Mouse (Mus musculus) layer of hippocampus, adult 18-20 months (tissue): ENCODE measurements at regions not wholly inside any gene's neighbourhood (a gene's known extent, or its start where the extent isn't known, plus 50 kb on each side); places are given as distances from the start of the nearest gene placed in this dataset.

Source experiments
- DNase-seq, 2 experiments: peaks; one replicate each; pipeline ENCODE4 v3.0.0; 2022; ENCODE audit warnings: low spot score in 2 of 2

DNA sequence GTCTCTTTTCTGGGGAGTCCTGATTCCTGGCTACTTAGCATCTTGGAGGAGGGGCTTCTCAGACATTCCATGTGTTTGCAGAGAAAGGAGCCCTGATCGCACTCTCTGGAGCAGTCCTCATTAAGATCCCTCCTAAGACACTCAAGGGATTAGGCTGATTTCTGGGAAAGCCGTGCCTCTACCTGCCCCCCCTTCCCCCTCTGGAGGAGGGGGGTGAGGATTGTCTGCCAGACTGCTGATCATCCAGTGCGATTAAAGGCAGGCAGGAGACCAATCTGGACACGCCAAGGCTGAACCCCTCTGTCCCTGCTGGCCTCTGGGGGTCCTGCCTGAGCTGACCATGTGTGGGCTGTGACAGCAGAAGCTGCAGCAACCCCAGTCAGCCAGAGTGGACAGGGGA, 65.4 kb downstream of the Vegfa start:
- DNase-seq: no peak

DNA sequence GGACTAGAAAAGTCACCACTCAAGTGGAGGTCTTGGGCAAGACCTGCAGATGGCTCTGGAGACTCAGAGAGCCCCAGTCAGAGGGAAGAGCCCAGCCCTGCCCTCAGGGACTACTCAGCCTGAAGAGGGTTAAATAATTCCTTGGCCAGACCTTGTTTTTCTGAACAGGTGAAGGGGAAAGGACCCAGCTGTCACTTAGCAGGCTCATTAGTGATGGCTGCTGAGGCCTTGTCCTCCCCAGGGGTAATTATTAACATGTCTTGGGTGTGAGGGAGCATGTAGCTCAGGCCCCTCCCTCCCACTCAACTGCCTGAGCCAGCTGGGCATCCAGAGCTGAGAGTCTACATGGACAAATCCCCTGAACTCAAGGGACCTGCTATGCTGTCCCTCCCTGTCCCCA, 68.1 kb downstream of the Vegfa start:
- no peak for DNase-seq

DNA sequence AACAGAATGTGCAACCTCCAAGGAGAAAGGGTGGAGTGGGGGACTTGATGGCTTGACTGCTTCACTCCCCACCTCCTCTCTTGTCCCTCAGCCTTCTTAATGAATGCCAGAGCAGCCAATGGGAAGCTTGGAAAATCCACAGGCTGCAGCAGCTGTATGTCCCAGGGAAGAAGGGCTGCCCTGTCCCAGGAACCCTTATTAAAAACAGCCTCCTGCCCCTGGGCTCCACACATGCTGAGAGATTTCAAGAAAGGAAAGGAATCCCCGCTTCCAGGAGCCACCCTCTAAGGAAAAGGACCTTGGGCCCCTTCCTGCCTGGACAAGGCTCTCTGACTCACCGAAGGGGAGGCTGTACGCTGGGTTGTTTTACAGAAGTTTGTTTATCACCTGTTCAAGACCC, 68.8 kb downstream of the Vegfa start:
- DNase-seq: no peak

DNA sequence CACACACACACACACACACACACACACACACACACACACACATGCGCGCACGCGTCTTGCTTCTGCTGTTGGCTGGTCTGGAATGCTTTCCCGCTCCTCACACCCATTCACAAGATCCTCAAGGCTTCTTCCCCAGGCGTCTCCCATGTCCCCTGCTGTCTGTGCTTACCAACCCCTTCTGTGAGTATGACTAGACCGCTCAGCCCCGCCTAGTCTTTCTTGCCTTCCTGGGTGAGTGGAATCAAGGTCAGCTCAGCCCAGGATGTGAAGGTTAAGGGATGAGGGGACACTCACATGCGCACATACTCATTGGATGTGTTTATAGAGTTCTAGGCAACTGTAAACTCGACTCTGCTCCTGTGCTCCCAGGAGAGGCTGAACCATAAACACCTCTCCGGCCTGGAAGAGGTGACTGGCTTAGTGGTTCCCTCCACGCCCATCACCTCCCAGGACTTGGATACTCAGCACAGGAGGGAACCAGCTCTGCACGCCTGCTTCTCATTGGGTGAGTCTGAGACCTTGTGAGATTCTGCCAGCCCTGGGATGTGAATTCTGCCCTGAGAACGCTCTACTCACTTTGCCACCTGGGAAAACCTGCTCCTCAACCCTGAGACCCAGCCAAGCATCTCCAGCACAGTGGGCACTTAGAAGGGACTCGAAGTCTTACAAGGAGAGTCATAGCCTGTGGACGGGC, 70.4 kb downstream of the Vegfa start:
- DNase-seq: no peak

DNA sequence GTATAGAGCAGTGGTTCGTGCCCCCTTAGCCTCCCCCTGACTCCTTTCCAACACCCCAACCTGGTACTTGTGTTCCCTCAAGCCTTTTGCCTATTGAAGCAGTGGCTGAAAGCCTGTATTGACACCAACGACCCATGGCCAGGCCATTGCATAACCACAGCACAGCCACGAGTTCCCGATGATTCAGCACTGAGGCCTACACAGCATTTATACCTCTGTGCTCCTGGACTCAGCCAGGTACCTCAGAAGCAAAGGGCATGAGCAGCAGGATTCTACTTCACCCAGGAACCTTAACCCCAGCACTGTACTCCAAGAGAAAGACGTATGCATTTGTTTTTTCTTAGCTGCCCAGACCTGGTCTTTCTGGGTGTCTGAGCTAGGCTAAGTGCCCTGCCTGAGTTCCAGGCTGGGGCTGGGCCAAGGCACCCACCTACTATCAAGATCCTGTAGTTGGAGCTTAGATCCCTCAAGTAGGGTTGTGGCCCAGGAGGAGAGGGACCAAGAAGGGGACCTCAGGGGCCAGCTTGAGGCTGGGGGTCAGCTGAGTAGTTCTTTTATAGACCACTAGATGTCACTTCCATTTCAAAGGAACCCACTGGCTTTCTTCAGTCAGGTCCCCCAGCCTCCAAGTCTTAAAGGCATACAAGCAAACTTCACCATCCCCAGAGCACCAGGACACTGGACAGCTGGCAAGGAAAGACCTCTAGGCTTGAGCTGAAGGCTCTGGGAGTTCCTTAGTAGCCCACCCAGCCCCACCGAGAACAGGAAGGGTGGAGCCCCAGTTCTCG, 73.9 kb downstream of the Vegfa start:
- no peak for DNase-seq

DNA sequence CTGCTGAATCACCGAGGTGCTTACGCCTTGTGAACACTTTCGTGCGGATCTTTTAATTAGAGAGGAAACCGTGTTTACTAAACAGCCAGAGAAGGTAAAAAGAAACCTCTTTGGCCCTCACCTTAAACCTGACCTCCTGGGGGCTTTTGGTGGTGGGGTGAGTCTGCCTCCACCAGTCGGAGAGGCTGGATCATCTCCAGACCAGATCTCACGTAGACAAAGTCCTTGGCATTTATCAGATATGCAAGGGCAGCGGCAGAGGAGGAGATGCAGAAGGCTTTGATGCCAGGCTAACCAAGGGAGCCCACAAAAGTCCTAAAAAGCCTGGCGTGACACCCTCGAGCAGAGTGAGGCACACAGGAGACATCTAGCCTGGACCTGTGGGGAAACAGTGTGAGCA, 76.7 kb downstream of the Vegfa start:
- DNase-seq: no peak

DNA sequence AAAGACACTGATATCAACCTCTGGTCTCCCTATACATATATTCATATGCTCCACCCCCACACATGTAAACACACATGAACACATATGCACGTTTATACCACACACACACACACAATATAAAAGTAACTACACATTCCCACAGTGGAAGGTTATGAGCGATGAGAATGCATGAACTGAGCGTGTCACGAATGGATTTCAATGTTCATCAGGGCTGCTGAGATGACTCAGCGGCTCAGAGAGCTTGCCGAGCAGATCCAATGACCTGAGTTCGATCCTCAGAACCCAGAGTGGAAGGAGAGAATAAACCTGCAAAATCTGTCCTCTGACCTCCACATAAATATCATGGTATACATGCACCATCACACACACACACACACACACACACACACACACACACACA, 77.3 kb downstream of the Vegfa start:
- no peak for DNase-seq

DNA sequence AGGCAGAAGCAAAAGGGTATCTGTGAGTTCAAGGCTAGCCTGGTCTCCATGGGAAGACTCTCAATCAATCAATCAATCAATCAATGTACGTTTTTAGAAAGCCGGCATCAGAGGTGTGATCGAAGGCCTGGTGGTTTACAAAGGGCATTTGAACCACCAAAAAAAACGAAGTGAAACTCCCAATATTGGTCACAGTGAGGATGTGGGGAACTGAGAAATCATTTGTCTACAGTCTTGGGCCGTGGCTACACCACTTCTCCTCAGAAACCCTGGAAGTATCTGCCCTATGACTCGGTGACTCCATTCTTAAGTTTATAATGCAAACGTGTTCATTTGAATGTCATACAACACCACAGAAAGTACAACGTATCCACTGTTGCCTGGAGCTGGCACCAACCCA, 78.6 kb downstream of the Vegfa start:
- no peak for DNase-seq

DNA sequence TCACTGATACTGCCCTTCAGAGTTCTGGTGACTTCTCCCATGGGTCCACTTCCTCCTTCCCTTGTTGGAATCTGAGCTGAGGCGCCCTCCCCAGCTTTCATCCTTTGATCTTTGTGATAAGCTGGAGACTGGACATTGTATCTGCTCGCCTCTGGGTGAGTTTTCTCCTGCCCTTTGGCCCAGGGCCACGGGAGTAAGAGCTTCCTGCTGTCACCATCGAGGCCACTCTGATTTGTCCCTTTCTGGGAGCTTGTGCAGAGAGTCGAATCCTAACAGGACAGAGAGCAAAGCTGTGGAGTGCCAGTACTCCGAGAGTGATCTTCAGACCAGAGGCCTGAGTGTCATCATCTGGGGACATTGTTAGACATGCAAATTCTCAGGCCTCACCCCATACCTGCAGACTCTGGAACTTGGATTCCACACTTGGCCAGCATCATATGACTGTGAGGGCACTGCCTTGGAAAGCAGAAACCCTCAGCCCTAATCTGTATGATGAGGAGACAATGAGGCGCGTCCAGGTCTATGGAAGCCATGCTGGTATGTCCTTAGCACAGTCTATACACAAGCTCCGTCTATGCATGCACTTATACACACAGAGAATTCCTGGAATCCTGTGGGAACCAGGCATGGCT, 81.5 kb downstream of the Vegfa start:
- no peak for DNase-seq

DNA sequence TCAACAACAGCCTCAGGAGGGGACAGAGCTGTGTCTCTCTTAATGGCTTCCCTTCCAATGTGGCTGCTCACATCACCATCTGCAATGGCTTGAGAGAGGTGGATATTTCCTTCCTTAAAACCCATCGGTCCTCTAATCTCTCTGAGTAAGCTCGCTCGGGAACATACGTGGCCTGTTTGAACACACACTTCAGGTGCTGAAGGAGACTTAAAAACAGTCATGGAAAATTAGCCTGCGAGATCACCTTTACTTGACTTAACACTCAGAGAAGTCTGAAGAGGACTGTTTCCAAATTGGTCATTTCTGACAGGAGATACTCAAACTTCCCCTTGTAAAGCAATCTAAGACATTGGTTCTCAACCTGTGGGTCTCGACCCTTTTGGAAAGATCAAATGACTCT, 83.0 kb downstream of the Vegfa start:
- no peak for DNase-seq

DNA sequence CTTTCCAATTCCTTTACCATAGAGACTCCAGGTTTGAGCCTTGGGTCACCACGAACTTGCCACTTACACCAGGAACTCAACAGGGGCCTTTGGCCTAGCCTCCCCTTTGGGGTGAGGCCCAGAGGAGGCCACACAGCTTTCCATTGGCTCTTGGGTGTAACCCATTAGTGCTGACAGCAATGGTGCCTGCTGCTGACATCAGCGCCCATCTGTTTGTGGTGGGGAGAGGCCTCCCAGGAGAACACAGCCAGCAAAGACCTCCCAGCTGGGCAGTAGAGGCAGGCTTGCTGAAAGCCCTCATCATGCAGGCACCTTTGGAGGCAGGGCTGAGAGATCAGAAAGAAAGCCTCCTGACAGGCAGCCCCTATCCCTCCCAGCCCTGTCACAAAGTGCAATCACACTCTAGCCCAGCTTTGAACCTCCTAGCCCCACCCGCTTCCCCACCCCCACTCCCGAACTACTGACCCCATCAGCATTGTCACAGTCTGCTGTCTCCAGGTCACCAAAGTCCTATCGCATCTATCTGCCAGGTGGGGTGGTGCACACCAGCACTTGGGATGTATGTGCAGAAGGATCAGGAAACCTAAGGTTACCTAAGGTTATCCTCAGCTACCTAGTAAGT, 83.7 kb downstream of the Vegfa start:
- no peak for DNase-seq

DNA sequence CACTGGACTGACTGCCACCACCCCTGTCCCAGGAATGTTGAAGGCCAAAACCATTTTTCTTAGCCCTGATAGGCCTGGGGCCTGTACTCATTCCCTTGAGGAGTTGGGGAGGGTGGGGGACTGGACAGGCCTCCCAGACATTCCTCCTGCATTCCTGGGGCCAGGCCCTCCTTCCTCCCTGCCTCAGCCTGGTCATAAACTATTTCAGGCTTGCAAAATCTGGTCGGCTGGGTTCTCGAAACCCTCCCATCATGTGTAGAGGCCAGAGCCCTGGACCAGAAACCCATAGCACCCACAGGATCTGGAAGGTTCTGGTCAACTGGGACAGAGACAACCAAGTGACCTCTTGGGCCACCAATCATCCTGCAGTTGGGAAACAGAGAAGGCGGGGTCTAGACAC, 87.2 kb downstream of the Vegfa start:
- no peak for DNase-seq

DNA sequence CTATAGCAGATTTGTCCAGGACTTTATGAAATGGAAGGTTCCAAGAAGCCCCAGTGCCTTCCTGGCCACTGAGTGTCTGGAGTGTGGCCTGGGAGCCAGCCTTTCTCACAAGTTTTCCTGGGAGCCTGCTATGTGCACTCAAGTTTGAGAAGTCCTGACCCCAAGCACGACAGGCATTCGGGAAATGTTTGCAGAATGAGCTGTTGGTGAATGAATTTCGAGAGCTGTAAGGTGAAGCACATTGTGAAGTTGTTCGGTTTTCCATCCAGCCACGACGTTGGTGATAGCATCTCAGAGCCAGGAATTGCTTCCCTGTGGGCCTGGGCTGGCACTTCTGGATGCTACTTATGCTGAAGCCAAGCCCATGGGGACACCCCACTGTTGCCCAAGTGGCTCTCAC, 88.9 kb downstream of the Vegfa start:
- DNase-seq: no peak

DNA sequence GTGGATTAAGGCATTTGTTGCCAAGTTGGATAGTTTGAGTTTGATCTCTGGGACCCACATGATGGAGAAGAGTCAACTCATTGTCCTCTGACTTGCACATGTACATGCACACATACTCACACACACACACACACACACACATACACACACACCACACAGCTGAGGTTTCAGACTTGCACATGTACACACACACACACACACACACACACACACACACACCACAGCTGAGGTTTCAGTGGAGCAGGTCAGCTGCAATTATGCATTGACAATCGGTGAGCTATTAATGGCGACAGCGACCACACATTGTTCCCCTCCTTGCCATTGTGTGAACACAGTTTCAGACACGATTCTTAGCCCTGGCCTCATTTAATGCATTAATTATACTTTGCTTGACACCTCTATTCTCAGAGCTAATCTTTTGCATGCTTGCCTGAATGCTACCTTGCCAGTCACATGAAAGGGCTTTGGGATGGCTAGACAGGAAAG, 90.2 kb downstream of the Vegfa start:
- DNase-seq: no peak

DNA sequence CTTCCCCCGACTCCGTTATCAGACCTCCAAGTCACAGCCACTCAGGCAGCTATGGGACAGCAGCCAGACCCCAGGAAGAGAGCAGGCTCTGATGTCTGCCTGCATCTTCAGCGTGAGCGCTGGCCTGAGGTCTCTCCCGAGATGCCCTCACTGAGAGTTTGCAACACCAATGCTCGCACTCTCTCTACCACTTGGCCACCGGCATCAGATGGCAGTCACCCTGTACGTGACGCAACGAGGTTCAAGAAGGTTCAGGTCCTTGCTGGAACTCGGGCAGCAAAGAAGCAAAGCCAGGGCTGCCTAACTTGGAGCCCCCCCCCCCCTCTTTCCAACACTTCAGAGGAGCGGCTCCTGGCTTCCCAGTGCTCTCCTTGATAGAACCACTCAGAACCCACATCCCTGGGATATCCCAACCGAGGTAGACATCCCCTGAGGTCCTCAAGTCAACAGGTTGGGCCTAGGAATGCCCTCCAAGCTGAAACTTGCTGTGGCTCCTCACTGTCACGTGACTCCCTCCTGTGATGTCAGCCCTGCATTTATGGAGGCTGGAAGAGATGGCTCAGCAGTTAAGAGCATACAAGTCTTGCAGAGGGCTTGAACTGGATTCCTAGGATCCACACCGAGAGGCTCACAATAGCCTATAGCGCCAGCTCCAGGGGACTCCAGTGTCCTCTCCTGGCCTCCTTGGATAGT, 91.9 kb downstream of the Vegfa start:
- no peak for DNase-seq

DNA sequence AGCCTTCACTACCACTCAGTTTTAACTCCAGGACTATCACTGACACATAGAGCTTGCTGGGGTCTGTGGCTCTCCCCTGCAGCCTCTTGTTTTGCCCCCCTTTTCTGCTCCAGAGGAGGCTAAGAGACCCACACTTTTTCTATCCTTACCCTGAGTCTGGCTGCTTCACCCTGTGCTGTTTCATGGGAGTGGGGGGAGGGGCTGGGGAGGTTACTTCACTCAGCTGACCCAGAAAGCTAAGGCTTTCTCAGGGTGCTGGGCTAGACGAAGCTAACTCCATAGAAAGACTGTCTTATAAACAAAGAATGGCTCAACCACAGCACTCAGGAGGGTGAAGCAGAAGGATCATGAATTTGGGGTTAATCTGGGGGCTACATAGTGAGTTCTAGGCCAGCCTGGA, 93.9 kb downstream of the Vegfa start:
- no peak for DNase-seq

DNA sequence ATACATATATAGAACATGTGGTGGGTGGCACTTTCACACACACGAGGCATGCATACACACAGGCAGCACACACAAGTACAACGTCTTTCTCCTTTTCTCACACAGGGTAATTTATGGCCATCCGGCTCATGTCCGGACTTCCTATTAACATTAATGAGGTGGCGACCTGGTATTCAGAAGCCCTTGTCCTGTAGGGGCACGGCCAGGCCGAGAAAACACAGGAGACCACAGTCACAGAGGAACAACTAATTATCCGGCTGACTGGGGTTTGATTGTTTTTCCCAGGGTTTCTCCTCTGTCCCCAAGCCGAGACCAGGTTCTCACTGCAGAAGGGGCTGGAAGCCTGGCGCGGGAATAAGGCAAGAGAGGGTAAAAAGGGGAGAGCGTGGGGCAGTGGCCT, 95.6 kb downstream of the Vegfa start:
- no peak for DNase-seq

DNA sequence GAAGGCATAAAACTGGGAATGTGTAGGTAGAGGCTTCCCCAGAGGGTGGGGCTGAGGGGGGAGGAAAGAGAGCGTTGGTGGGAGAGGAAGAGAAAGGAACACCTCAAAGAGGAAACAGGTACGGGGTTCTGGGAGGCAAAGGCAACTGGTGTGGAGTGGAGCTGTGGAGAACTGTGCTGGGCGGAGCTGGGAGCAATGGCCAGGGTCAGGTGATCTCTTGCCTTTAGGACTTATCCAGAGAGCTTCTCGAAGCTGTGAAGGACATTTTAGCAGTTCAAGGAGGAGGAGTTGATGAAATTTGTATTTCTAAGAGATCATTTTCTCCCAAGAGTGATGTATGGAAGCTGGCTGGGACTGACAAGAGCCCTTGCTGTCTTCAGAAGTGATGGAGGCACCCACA, 96.9 kb downstream of the Vegfa start:
- no peak for DNase-seq

DNA sequence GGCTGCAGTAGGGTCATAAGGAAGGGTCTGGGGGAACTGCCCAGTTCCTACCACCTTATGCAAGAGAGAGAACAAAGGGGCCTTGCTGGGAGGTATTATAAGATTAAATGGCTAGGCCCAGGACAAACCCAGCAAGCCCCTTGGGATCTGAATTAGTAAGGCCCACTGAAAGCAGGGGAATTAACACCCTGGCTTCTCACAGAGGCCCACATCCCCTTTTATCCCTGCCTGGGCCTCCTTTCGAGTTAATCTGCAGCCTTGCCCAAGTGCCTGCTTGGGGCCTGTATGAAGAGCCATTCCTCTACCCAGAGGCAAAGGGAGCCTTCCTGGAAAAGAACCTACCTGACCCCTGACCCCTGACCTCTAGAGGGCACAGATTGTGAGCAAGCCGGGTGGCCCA, 98.2 kb downstream of the Vegfa start:
- no peak for DNase-seq

DNA sequence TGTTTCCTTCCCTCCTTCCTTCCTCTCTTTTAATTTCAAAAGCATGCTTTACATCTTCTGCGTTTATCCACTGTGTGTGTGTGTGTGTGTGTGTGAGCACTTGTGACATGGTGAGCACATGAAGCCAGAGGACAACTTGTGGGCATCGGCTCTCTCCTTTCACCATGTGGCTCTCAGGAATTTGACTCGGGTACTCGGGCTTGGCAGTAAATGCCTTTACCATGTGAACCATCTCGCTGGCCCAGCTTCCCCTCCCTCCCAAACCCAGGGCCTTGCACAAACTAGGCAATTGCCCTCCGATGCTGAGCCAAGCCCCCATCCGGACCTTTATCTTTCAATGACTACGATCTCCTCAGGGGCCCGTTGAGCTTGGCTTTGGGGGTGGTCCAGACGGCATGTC, 99.1 kb downstream of the Vegfa start:
- no peak for DNase-seq

DNA sequence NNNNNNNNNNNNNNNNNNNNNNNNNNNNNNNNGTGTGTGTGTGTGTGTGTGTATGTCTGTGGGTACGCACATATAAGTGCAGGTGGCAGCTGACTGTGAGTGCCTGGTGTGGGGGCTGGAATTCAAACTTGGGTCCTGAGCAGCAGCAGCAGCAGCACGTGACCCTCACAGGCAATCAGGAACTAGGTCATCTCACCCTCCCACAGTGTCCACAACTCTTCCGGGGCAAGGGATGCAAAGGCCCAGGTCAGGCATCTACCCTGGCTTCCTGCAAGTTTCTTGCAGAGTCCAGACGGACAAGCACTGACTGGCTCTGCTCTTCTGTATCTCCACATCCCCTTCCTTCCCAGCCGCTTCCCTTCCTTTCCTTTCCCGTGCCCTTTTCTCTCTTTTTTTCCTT, 99.6 kb downstream of the Vegfa start:
- DNase-seq: no peak
